Mouse (Mus musculus): Measurements from ENCODE around the gene Nfkb2. TPM values are rescaled to one million over a fixed set of nuclear protein-coding genes. Genes with fewer than 3 reads are reported as not detected.

The Nfkb2 gene
- polyA plus RNA-seq, 1 experiment from 2014 or later, result 10.7 TPM

- H3K27me3 ChIP-seq (replicated peaks; ENCODE audit: control insufficient read depth, insufficient read depth, low read length), result peaks cover 49% of the 10 kb centered on the region
- H3K4me3 ChIP-seq (ENCODE audit: low read depth, low read length), result no peak overlapping the region
- H3K27ac ChIP-seq (replicated peaks; ENCODE audit: low read depth, low read length), result no peak overlapping the region
- 0 out of 2 replicates have a peak, but pooled peaks cover 6% of the 10 kb centered on the region for H3K4me1 ChIP-seq (ENCODE audit: control insufficient read depth, insufficient read depth, low read length)
- no peak overlapping the region for H3K4me2 ChIP-seq (ENCODE audit: low read depth, low read length)
- H3K9me3 ChIP-seq (ENCODE audit: control insufficient read depth, low read length), result no peaks in the 10 kb centered on the region
- peaks cover 29% of the 10 kb centered on the region for H3K36me3 ChIP-seq (ENCODE audit: control insufficient read depth, insufficient read depth, low read length)
- no peak overlapping the region for H3K9ac ChIP-seq (ENCODE audit: low read depth, low read length)
- ATAC-seq (ENCODE audit: low read depth) (no peak), DNase-seq (ENCODE audit: low spot score) (no peak)
- 88% methylated on average over 9 of the region's 9 CpGs for WGBS
These were observed 7.2 kb downstream of the Nfkb2 start for GRCm38 (mm10) chr19:46311341-46311740.

DNA sequence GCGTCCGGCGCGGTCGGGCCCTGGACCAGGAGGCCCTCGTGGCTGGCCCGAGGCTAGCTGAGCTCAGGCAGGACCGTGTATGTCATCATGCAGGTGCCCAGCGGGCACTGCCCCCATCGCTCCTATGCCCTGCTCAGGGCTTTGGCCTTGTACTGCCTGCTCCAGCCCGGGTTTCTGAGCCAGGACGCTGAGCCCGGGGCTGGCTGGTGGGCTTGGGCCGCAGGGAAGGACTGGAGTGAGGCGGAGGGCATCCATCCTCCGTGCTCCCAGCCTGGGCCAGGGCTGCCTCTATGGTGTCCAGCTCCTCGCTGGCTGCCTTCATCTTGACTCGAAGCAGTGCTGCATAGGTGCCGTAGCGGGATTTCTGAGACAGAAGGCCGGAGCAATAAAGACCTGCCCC is 8.4 kb downstream of the Nfkb2 start:
- Histone ChIP-seq H3K4me3 (ENCODE audit: low read depth, low read length) (no peak overlapping the region), H3K9ac (ENCODE audit: low read depth, low read length) (no peak overlapping the region), H3K27me3 (replicated peaks; ENCODE audit: control insufficient read depth, insufficient read depth, low read length) (peaks cover 61% of the 10 kb centered on the region), H3K27ac (replicated peaks; ENCODE audit: low read depth, low read length) (no peak overlapping the region), H3K9me3 (ENCODE audit: control insufficient read depth, low read length) (no peaks in the 10 kb centered on the region), H3K4me1 (ENCODE audit: control insufficient read depth, insufficient read depth, low read length) (peaks cover 9% of the 10 kb centered on the region; the same call in 1 of the 2 replicates), H3K36me3 (ENCODE audit: control insufficient read depth, insufficient read depth, low read length) (peaks cover 29% of the 10 kb centered on the region), H3K4me2 (ENCODE audit: low read depth, low read length) (no peak overlapping the region)
- ATAC-seq (ENCODE audit: low read depth), result no peak
- DNase-seq (ENCODE audit: low spot score), result no peak
- WGBS, result 85% methylated on average over 16 of the region's 21 CpGs

GRCm38 (mm10) chr19:46313116-46313515 is 9.0 kb downstream of the Nfkb2 start:
- no peak overlapping the region for H3K4me3 ChIP-seq (ENCODE audit: low read depth, low read length)
- DNase-seq (ENCODE audit: low spot score), result no peak
- no peak overlapping the region for H3K27ac ChIP-seq (replicated peaks; ENCODE audit: low read depth, low read length)
- H3K4me2 ChIP-seq (ENCODE audit: low read depth, low read length), result no peak overlapping the region
- H3K9ac ChIP-seq (ENCODE audit: low read depth, low read length), result no peak overlapping the region
- WGBS, result 88% methylated on average over 9 of the region's 9 CpGs
- ATAC-seq (ENCODE audit: low read depth), result no peak
- H3K9me3 ChIP-seq (ENCODE audit: control insufficient read depth, low read length), result no peaks in the 10 kb centered on the region
- peaks cover 9% of the 10 kb centered on the region; the same call in 1 of the 2 replicates for H3K4me1 ChIP-seq (ENCODE audit: control insufficient read depth, insufficient read depth, low read length)
- H3K27me3 ChIP-seq (replicated peaks; ENCODE audit: control insufficient read depth, insufficient read depth, low read length), result peaks cover 61% of the 10 kb centered on the region
- peaks cover 29% of the 10 kb centered on the region for H3K36me3 ChIP-seq (ENCODE audit: control insufficient read depth, insufficient read depth, low read length)

GRCm38 (mm10) chr19:46313591-46313990 is 9.5 kb downstream of the Nfkb2 start:
- Histone ChIP-seq H3K4me2 (ENCODE audit: low read depth, low read length) (no peak overlapping the region), H3K4me1 (ENCODE audit: control insufficient read depth, insufficient read depth, low read length) (peaks cover 10% of the 10 kb centered on the region; the same call in 1 of the 2 replicates), H3K27me3 (replicated peaks; ENCODE audit: control insufficient read depth, insufficient read depth, low read length) (peaks cover 61% of the 10 kb centered on the region), H3K4me3 (ENCODE audit: low read depth, low read length) (no peak overlapping the region), H3K36me3 (ENCODE audit: control insufficient read depth, insufficient read depth, low read length) (peaks cover 26% of the 10 kb centered on the region), H3K9ac (ENCODE audit: low read depth, low read length) (no peak overlapping the region), H3K27ac (replicated peaks; ENCODE audit: low read depth, low read length) (no peak overlapping the region), H3K9me3 (ENCODE audit: control insufficient read depth, low read length) (no peaks in the 10 kb centered on the region)
- 69% methylated on average over 6 of the region's 6 CpGs for WGBS
- no peak for DNase-seq (ENCODE audit: low spot score)
- ATAC-seq (ENCODE audit: low read depth), result no peak

DNA sequence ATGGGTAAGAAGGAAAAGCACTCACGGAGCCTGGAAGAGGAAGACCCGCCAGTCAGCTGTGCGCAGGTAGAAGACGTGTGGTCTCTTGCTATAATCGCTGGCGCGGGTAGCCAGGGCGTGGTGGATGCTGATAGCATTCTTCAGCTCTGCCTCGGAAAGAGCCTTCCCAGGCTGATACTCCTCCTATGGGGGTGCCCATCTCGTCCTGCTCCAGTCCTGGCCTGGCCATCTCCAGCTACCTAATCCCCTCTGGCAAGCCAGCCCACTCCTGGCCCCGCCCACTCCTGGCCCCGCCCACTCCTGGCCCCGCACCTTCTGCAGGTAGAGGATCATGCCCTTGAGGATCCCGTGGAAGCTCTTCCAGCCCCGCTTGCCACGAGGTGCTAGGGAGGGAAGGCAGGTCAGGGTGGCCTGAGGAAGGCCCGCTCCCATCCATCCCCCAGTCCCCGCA is 10.1 kb downstream of the Nfkb2 start:
- DNase-seq (ENCODE audit: low spot score), result no peak

DNA sequence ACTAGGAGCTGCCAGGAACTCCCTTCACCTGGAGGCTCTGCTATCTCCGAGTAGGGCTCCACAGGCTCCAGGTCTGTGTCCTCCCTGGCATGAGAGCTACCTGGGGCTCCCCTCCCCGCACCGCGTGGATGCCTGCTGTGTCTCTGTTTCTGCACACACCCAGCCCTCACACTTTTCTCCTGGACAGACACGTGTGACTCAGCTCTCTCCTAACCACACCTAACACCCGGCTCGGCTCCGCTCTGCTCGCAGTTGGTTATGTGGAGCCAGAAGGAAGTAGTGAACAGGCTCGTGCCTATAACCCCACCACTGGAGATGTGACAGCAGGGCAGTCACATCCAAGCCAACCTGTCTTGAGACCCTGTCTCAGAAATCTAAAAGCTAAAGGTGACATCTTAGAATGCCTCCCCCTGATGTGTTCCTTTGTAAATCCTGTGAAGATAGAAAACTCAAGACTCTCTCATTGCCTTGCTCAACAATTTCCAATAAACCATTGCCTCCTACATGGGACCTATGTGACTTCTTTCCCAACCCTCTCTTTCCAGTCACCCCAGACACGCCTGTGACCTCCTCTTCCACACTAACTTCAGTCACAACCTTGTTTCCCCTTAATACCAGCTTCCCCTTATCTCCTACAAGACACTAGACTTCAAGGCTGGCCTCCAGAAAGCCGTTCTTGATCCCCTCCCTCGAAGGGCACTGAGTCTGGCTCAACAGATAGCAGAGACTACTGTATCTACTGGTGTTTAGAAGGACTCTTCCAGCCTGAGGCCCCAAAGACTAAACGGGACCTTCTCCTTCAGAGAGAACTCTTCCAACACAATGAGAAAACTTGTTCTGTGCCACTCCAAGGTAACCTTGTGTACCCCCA is 11.0 kb downstream of the Nfkb2 start:
- DNase-seq (ENCODE audit: low spot score) (no peak), ATAC-seq (ENCODE audit: low read depth) (no peak)
- 34% methylated on average over 14 of the region's 14 CpGs for WGBS

More for the DNA sequence above, 10.1 kb downstream of the Nfkb2 start:
- Histone ChIP-seq H3K4me3 (ENCODE audit: low read depth, low read length) (no peak overlapping the region), H3K36me3 (ENCODE audit: control insufficient read depth, insufficient read depth, low read length) (peaks cover 26% of the 10 kb centered on the region), H3K9ac (ENCODE audit: low read depth, low read length) (no peak overlapping the region), H3K9me3 (ENCODE audit: control insufficient read depth, low read length) (no peaks in the 10 kb centered on the region), H3K27me3 (replicated peaks; ENCODE audit: control insufficient read depth, insufficient read depth, low read length) (peaks cover 64% of the 10 kb centered on the region), H3K4me1 (ENCODE audit: control insufficient read depth, insufficient read depth, low read length) (peaks cover 11% of the 10 kb centered on the region; the same call in 1 of the 2 replicates), H3K4me2 (ENCODE audit: low read depth, low read length) (no peak overlapping the region), H3K27ac (replicated peaks; ENCODE audit: low read depth, low read length) (no peak overlapping the region)
- ATAC-seq (ENCODE audit: low read depth), result no peak
- 20% methylated on average over 16 of the region's 18 CpGs for WGBS

DNA sequence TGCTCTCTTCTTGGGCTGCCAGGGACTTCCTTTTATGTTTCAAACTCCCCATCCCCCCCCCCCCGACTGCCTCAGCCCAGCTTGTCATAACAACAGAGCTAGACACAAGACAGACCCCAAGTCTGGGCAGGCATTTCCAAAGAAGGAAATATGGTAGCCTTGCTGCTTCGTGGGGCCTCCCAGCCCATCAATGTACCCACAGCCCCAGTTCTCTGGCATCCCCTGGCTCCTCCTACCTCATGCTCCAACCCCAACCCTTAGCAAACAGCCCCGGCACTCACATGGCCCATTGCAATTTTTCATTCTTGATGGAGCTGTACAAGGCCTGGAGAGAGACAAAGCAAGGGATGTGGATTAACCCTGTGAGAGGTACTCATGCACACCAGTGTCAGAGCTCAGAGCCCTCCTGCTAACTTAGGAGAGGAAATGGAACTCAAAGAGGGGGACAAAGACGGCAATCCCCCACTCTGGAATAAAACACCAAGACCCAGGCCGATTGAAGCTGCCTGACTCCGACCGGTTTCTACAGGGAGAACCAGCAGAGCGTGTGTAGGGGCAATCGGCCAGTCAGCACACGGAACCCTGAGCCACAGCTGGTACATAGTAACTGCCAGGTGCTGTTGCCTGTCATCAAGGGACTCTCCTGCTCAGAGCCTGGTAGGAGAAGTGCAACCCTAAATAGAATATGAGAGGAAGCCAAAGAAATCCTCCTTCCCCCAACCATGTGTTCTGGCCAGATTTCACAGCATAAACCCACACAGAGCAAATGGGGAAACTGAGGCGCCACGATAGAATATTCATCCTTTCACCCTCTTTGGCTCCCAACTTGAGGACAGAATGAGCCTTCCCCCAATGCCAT is 11.9 kb downstream of the Nfkb2 start:
- Histone ChIP-seq H3K9ac (ENCODE audit: low read depth, low read length) (0 out of 2 replicates have a peak overlapping the region, but pooled peaks have one; percentile 10), H3K27ac (replicated peaks; ENCODE audit: low read depth, low read length) (no peak overlapping the region), H3K4me2 (ENCODE audit: low read depth, low read length) (no peak overlapping the region), H3K27me3 (replicated peaks; ENCODE audit: control insufficient read depth, insufficient read depth, low read length) (peaks cover 82% of the 10 kb centered on the region), H3K4me1 (ENCODE audit: control insufficient read depth, insufficient read depth, low read length) (peaks cover 11% of the 10 kb centered on the region; the same call in 1 of the 2 replicates), H3K4me3 (ENCODE audit: low read depth, low read length) (no peak overlapping the region), H3K9me3 (ENCODE audit: control insufficient read depth, low read length) (no peaks in the 10 kb centered on the region), H3K36me3 (ENCODE audit: control insufficient read depth, insufficient read depth, low read length) (peaks cover 9% of the 10 kb centered on the region; the same call in 1 of the 2 replicates)
- ATAC-seq (ENCODE audit: low read depth), result no peak
- no peak for DNase-seq (ENCODE audit: low spot score)
- WGBS, result 44% methylated on average over 12 of the region's 12 CpGs

More for the DNA sequence above, 11.0 kb downstream of the Nfkb2 start:
- no peaks in the 10 kb centered on the region for H3K9me3 ChIP-seq (ENCODE audit: control insufficient read depth, low read length)
- peaks cover 11% of the 10 kb centered on the region; the same call in 1 of the 2 replicates for H3K4me1 ChIP-seq (ENCODE audit: control insufficient read depth, insufficient read depth, low read length)
- no peak overlapping the region for H3K27ac ChIP-seq (replicated peaks; ENCODE audit: low read depth, low read length)
- peaks cover 18% of the 10 kb centered on the region for H3K36me3 ChIP-seq (ENCODE audit: control insufficient read depth, insufficient read depth, low read length)
- no peak overlapping the region for H3K9ac ChIP-seq (ENCODE audit: low read depth, low read length)
- H3K27me3 ChIP-seq (replicated peaks; ENCODE audit: control insufficient read depth, insufficient read depth, low read length), result peaks cover 73% of the 10 kb centered on the region
- H3K4me3 ChIP-seq (ENCODE audit: low read depth, low read length), result no peak overlapping the region
- H3K4me2 ChIP-seq (ENCODE audit: low read depth, low read length), result no peak overlapping the region

- Histone ChIP-seq H3K36me3 (ENCODE audit: control insufficient read depth, insufficient read depth, low read length) (peaks cover 9% of the 10 kb centered on the region; the same call in 1 of the 2 replicates), H3K27me3 (replicated peaks; ENCODE audit: control insufficient read depth, insufficient read depth, low read length) (peaks cover 92% of the 10 kb centered on the region), H3K9me3 (ENCODE audit: control insufficient read depth, low read length) (no peaks in the 10 kb centered on the region), H3K4me1 (ENCODE audit: control insufficient read depth, insufficient read depth, low read length) (peaks cover 11% of the 10 kb centered on the region; the same call in 1 of the 2 replicates), H3K27ac (replicated peaks; ENCODE audit: low read depth, low read length) (no peak overlapping the region), H3K4me2 (ENCODE audit: low read depth, low read length) (peak overlapping the region; percentile 78), H3K9ac (ENCODE audit: low read depth, low read length) (peak overlapping the region; percentile 59), H3K4me3 (ENCODE audit: low read depth, low read length) (peak overlapping the region; percentile 52)
- ATAC-seq (ENCODE audit: low read depth), result no peak
- DNase-seq (ENCODE audit: low spot score), result no peak
- WGBS, result 31% methylated on average over 13 of the region's 15 CpGs
These were observed 12.9 kb downstream of the Nfkb2 start for GRCm38 (mm10) chr19:46316846-46317545.

Measured in embryonic facial prominence, embryonic 14.5 days (tissue).